Mouse (Mus musculus) megakaryocyte, embryonic 14.5 days (primary cell): ENCODE data around the gene Nelfa.

ENCODE experiments used
- FLI1 ChIP-seq: IDR thresholded peaks from 2 replicates; pipeline ENCODE4 v1.6.1; 2012; ENCODE audit warnings: low read length, inconsistent platforms, mixed read lengths
- GATA1 ChIP-seq: IDR thresholded peaks from 3 replicates; pipeline ENCODE4 v1.6.1; 2012; ENCODE audit warnings: mixed read lengths, low read length, inconsistent platforms, borderline replicate concordance

GRCm38 (mm10) chr5:33920924-33921323, 15.3 kb downstream of the Nelfa start:
- TF ChIP-seq GATA1 (peak; percentile 80; the same call in 1 of the 3 replicates), FLI1 (no peak; the same call in 1 of the 2 replicates)
